Mouse (Mus musculus) lung, adult 2 months (tissue): Measurements from ENCODE around the gene Olfr641. TPM values are rescaled to one million over a fixed set of nuclear protein-coding genes. Genes with fewer than 3 reads are reported as not detected.

ENCODE experiments used
- DNase-seq: peaks from one replicate; pipeline ENCODE4 v3.0.0; 2022
- H3K4me1 ChIP-seq: fragments of 200-500 bp; 2 replicates; pipeline ENCODE4 v1.6.1; 2011; ENCODE audit warnings: low read length; ENCODE audit not compliant: control insufficient read depth, insufficient read depth
- H3K4me3 ChIP-seq: fragments of 200-500 bp; replicated peaks from 2 replicates; pipeline ENCODE3; 2011; ENCODE audit warnings: low read depth, mild to moderate bottlenecking, control low read depth, low read length; ENCODE audit errors: extremely low read depth
- CTCF ChIP-seq: fragments of 200-500 bp; IDR thresholded peaks from 2 replicates; pipeline ENCODE4 v1.5.1; 2011; ENCODE audit warnings: mild to moderate bottlenecking, low read length, control low read depth; ENCODE audit not compliant: insufficient read depth
- POLR2A ChIP-seq: fragments of 200-500 bp; IDR thresholded peaks from 2 replicates; pipeline ENCODE4 v1.6.1; 2011; ENCODE audit warnings: low read depth, mild to moderate bottlenecking, control low read depth, low read length, borderline replicate concordance; ENCODE audit errors: extremely low read depth
- WGBS: fragments of 180-500 bp; shearing (Covaris S2); methylation state at CpG from one replicate; pipeline ENCODE4 v1.1.7; 2018; 5-methylcytosine and 5-hydroxymethylcytosine counted together
- polyA plus RNA-seq: library from polyadenylated mRNA; depleted of rRNA; stranded (reverse); fragments of >200 nt; gene quantifications from 2 replicates; pipeline ENCODE4 v1.2.3, GENCODE M21; 2012; rRNA removed

The Olfr641 gene
- polyA plus RNA-seq, 1 experiment, result not detected

DNA sequence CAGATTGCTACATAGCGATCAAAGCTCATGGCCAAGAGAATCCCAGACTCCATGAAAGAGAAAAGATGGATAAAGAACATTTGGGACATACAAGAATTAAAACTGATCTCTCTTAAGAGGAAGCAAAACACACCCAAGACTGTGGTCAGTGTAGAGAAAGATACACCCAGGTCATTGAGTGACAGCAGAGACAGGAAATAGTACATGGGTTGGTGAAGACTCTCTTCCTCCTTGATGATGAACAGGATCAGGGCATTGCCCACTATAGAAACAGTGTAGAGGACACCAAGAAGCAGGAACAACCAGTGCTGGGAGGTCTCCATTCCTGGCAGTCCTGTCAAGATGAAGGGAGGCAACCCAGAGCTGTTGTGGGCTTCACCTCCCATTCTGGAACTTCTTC, 24.0 kb downstream of the Olfr641 start:
- 84% methylated on average over 1 of the region's 1 CpGs for WGBS
- no peaks in the 10 kb centered on the region for H3K4me1 ChIP-seq
- no peak overlapping the region for H3K4me3 ChIP-seq
- TF ChIP-seq CTCF (no peak), POLR2A (no peak)
- DNase-seq, result no peak

DNA sequence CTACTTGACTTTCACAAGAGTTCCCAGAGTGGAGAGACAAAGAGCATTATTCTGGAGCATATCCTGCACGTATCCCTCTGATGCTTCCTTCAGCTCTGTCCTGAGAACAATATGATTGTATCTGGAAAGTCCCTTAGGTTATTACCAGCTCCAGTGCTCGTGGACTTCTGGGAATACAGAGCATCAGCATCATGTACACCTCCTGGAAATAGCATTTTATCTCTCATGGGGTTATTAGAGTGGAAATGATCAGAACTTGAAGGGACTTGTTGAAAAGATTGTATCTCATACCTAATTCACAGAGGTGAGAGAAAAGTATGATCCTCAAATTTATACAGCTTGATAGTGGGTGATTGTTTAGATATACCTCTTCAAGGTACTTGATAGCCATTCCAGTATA, 26.1 kb downstream of the Olfr641 start, which contains the start of gene 4930516K23Rik:
Gene 4930516K23Rik (minus strand): TSS at position 101 of the 400 bp plus-strand sequence.
- Histone ChIP-seq H3K4me1 (no peaks in the 10 kb centered on the region), H3K4me3 (no peak within 1 kb of the TSS)
- no peak for TF ChIP-seq POLR2A
- TF ChIP-seq CTCF, result no peak
- WGBS, result 43% methylated on average over 2 of the region's 2 CpGs
- no peak for DNase-seq

DNA sequence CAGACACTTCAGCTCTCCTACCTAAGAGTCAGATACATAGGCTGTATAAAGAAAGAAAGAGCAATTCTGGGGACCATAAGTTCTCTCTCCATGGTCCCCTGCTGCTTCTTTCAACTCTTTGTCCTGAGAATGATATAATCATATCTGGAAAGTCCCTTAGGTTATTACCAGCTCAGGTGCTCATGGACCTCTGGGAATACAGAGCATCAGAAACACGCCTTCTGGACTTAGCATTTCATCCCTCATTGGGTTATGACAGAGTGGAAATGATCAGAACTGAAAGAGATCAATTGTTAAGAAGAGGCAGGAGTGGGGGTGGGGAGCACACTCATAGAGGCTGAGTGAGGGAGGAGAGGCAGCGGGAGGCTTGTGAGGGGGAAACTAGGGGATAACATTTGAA, 36.5 kb downstream of the Olfr641 start, which contains the start of gene Olfr644:
Gene Olfr644 (minus strand): TSS at position 101 of the 400 bp plus-strand sequence.
- no peak for DNase-seq
- no peaks in the 10 kb centered on the region for H3K4me1 ChIP-seq
- no peak for TF ChIP-seq POLR2A
- TF ChIP-seq CTCF, result no peak
- no peak within 1 kb of the TSS for H3K4me3 ChIP-seq
- WGBS, result 52% methylated on average over 2 of the region's 2 CpGs

DNA sequence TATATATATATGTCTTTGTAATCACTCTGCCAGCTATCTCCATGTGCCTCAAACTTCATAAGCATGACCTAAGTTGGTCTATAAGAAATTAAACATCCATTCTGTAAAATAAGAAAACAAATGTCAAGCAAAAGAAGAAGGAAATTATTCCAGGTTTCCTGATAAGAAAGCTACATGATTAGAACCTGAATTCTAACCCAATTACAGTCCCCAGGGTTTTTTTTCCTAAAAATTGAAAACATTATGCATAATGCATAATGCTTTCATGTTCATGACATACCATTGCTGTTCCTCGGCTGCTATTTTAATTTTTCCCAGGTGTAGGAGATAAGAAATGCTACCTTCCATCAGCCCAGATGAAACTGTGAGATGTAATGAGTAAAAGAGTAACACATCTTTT, 50.1 kb downstream of the Olfr641 start, which contains the start of gene Olfr645:
Gene Olfr645 (minus strand): TSS at position 101 of the 400 bp plus-strand sequence.
- TF ChIP-seq CTCF, result no peak
- TF ChIP-seq POLR2A, result no peak
- DNase-seq, result no peak
- Histone ChIP-seq H3K4me3 (no peak within 1 kb of the TSS), H3K4me1 (no peaks in the 10 kb centered on the region)
- 73% methylated on average over 1 of the region's 1 CpGs for WGBS

Other genes with a start within 250 kb of the Olfr641 start
- not detected in 2 replicates for gene Olfr67, start 243.6 kb upstream of the Olfr641 start, polyA plus RNA-seq
- gene Hbb-bt, start 221.4 kb upstream of the Olfr641 start, polyA plus RNA-seq, result 1,037 and 2,074 TPM in 2 replicates
- 9,354 and 20,945 TPM in 2 replicates for gene Hbb-bs, start 207.3 kb upstream of the Olfr641 start, polyA plus RNA-seq
- not detected in 2 replicates for gene Hbb-bh2, start 194.9 kb upstream of the Olfr641 start, polyA plus RNA-seq
- not detected in 2 replicates for gene Hbb-bh1, start 192.3 kb upstream of the Olfr641 start, polyA plus RNA-seq
- gene Hbb-y, start 182.2 kb upstream of the Olfr641 start, polyA plus RNA-seq, result 0.37 TPM in 1 of 2 replicates, not detected in the other
- not detected in 2 replicates for gene Olfr66, start 149.2 kb upstream of the Olfr641 start, polyA plus RNA-seq
- gene Olfr64, start 141.0 kb upstream of the Olfr641 start, polyA plus RNA-seq, result not detected in 2 replicates
- gene Olfr65, start 132.0 kb upstream of the Olfr641 start, polyA plus RNA-seq, result not detected in 2 replicates
- gene Olfr631, start 106.6 kb upstream of the Olfr641 start, polyA plus RNA-seq, result not detected in 2 replicates
- not detected in 2 replicates for gene Olfr632, start 101.1 kb upstream of the Olfr641 start, polyA plus RNA-seq
- gene Olfr633, start 91.0 kb upstream of the Olfr641 start, polyA plus RNA-seq, result not detected in 2 replicates
- not detected in 2 replicates for gene Olfr635, start 64.3 kb upstream of the Olfr641 start, polyA plus RNA-seq
- gene Olfr638, start 36.7 kb upstream of the Olfr641 start, polyA plus RNA-seq, result not detected in 2 replicates
- not detected in 2 replicates for gene Olfr639, start 18.1 kb upstream of the Olfr641 start, polyA plus RNA-seq
- not detected in 2 replicates for gene Olfr640, start 9.9 kb upstream of the Olfr641 start, polyA plus RNA-seq
- not detected in 2 replicates for gene Olfr642, start 17.2 kb downstream of the Olfr641 start, polyA plus RNA-seq
- gene 4930516K23Rik, start 26.0 kb downstream of the Olfr641 start, polyA plus RNA-seq, result not detected in 2 replicates
- not detected in 2 replicates for gene Olfr644, start 36.4 kb downstream of the Olfr641 start, polyA plus RNA-seq
- not detected in 2 replicates for gene Olfr645, start 50.0 kb downstream of the Olfr641 start, polyA plus RNA-seq
- gene Olfr646, start 69.4 kb downstream of the Olfr641 start, polyA plus RNA-seq, result not detected in 2 replicates
- not detected in 2 replicates for gene Ubqln5, start 94.4 kb downstream of the Olfr641 start, polyA plus RNA-seq
- not detected in 2 replicates for gene Olfr643, start 102.0 kb downstream of the Olfr641 start, polyA plus RNA-seq
- gene Ubqln3, start 107.8 kb downstream of the Olfr641 start, polyA plus RNA-seq, result not detected in 2 replicates
- not detected in 2 replicates for gene Ubqlnl, start 115.1 kb downstream of the Olfr641 start, polyA plus RNA-seq
- not detected in 2 replicates for gene Olfm5, start 129.4 kb downstream of the Olfr641 start, polyA plus RNA-seq
- 0.04 TPM in 1 of 2 replicates, not detected in the other for gene Olfr648, start 147.9 kb downstream of the Olfr641 start, polyA plus RNA-seq
- not detected in 2 replicates for gene Olfr649, start 160.5 kb downstream of the Olfr641 start, polyA plus RNA-seq
- gene Trim6, start 183.3 kb downstream of the Olfr641 start, polyA plus RNA-seq, result 0.88 and 1.3 TPM in 2 replicates
- 5.7 and 15.2 TPM in 2 replicates for gene Trim34a, start 209.0 kb downstream of the Olfr641 start, polyA plus RNA-seq